Mouse (Mus musculus): ENCODE data around the gene Myocd. TPM values are rescaled to one million over a fixed set of nuclear protein-coding genes. Genes with fewer than 3 reads are reported as not detected.

The Myocd gene
- polyA plus RNA-seq, 1 experiment from 2014 or later = 21.6 TPM

DNA sequence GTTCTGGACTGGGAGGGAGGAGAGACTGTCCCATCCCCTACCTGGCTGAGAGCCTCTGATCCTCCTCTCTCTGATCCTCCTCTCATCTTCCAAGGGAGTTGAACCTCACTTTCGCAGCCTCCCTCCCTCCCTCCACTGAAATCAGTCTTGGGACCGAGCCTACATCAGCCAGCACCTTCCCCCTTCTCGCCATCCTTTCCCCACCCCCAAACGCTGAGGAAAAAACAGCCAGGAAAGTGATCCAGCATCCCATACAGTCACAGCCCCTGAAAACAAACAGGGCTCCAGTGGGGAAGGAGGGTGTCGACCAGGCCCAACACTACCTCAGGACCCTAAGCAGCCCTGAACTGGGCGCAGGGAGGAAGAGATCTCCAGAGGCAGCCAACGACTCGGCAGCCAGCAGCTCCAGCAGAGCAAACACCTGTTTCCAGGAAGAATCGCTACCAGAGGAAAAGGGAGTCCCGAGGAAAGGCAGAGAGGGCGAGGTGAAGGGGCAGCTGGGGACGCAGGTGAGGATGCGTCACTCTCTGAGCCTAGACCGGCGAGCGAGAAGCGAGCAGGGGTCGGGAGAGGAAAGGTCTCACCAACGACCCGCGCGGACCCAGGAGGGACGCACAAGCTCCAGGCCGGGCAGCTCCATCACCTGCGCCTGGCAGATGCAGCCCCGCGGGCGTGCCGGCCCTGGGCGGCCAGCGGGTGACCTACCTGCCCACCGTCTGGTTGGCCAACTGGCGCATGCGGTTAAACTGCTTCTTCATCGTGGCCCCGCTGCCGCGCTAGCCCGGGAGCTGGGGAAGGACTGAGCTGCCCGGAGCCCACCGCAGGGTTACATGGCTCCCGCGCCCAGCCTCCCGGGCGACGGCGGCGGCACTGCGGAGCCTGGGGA lies 107.7 kb downstream of the Myocd start:
- peak overlapping the region; percentile 80 for H3K4me3 ChIP-seq (ENCODE audit: low read depth, low read length)
- ATAC-seq (ENCODE audit: low FRiP score, low TSS enrichment) (peak; percentile 60), DNase-seq (ENCODE audit: low spot score) (no peak)
- no peak overlapping the region for H3K27ac ChIP-seq (replicated peaks)
- H3K27me3 ChIP-seq (ENCODE audit: control insufficient read depth, insufficient read depth, low read length) = no peaks in the 10 kb centered on the region
- H3K4me1 ChIP-seq (replicated peaks; ENCODE audit: control insufficient read depth, insufficient read depth) = no peaks in the 10 kb centered on the region
- H3K36me3 ChIP-seq (ENCODE audit: control insufficient read depth, insufficient read depth, low read length) = no peaks in the 10 kb centered on the region
- 3% methylated on average over 38 of the region's 49 CpGs for WGBS
- no peaks in the 10 kb centered on the region for H3K9me3 ChIP-seq (ENCODE audit: control insufficient read depth, low read length)
- peak overlapping the region; percentile 72 for H3K9ac ChIP-seq (ENCODE audit: low read length)
- peak overlapping the region; percentile 97 for H3K4me2 ChIP-seq (replicated peaks; ENCODE audit: low read depth)
- TF ChIP-seq EP300 (optimal IDR thresholded peaks at IDR 0.05) (no peak), CTCF (IDR thresholded peaks at IDR 0.05; ENCODE audit: low read depth) (no peak)

DNA sequence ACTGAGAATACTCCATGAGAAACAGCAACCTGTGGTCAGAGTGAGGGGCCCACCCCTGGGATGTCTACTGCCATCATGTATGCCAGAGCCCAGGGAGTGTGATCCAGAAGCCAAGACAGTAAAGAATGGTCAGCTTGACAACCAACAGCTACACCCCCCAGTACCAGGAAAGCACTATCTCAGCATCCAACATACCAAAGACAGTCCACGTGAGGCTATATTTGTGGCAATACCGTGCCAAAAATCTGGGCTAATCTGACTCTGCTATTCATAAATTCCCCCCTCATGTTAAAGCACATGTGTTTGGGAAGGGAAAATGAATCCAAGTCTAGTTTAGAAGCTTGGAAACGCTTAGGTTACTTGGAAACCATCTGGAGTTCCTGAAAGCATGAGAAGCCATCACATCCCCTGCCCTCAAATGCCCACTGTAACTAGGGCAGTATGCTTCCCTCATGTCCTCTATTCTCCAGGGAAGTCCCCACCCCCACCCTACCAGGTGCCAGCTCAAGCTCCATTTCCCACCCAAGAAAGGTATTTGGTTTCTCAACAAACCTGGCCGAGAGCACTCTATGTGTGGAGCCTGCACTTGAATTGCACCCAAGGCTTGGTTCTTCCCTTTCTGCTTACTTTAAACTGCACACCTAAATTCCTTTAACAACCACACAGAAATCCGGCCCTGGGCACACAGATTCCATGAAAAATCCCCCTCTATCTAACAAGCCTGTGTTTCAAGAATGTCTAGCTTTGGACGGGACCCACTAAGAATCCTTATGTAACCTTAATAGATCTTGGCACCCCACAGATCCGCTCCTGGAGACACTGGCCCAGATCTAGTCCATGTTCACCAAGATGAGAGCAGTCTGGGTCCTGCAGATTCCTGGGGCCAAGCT lies 108.6 kb downstream of the Myocd start:
- H3K27me3 ChIP-seq (ENCODE audit: control insufficient read depth, insufficient read depth, low read length) = no peaks in the 10 kb centered on the region
- no peak; the same call in 1 of the 2 replicates for ATAC-seq (ENCODE audit: low FRiP score, low TSS enrichment)
- H3K4me2 ChIP-seq (replicated peaks; ENCODE audit: low read depth) = peak overlapping the region; percentile 97
- H3K9me3 ChIP-seq (ENCODE audit: control insufficient read depth, low read length) = no peaks in the 10 kb centered on the region
- H3K4me3 ChIP-seq (ENCODE audit: low read depth, low read length) = no peak overlapping the region
- peak; percentile 24 for DNase-seq (ENCODE audit: low spot score)
- H3K27ac ChIP-seq (replicated peaks) = no peak overlapping the region
- no peak overlapping the region for H3K9ac ChIP-seq (ENCODE audit: low read length)
- H3K4me1 ChIP-seq (replicated peaks; ENCODE audit: control insufficient read depth, insufficient read depth) = no peaks in the 10 kb centered on the region
- 48% methylated on average over 7 of the region's 7 CpGs for WGBS
- TF ChIP-seq CTCF (IDR thresholded peaks at IDR 0.05; ENCODE audit: low read depth) (no peak), EP300 (optimal IDR thresholded peaks at IDR 0.05) (no peak)
- no peaks in the 10 kb centered on the region for H3K36me3 ChIP-seq (ENCODE audit: control insufficient read depth, insufficient read depth, low read length)

DNA sequence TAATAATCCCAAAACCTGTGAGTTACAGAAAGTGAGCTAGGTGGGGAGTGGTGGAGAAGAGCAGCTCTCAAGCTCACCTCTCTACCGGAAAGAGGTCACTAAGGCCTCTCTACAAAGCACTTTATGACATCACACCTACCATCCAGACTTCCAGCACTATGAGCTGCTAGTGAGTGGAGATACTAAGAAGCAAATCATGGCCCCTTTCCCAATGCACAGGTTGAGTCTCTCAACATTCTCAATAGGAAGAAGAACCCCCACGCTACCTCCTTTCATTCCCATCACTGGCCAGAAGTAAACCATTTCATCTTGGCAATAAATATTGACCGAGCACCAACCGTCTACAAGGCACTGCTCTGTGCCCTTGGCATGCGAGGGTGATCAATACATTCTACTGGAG lies 110.0 kb downstream of the Myocd start, which contains the start of gene 1700086D15Rik:
1700086D15Rik (minus strand) TSS at position 101 of the 400 bp plus-strand sequence.
- Histone ChIP-seq H3K4me3 (ENCODE audit: low read depth, low read length) (no peak within 1 kb of the TSS), H3K36me3 (ENCODE audit: control insufficient read depth, insufficient read depth, low read length) (no peaks in the 10 kb centered on the region), H3K27me3 (ENCODE audit: control insufficient read depth, insufficient read depth, low read length) (no peaks in the 10 kb centered on the region), H3K4me1 (replicated peaks; ENCODE audit: control insufficient read depth, insufficient read depth) (no peaks in the 10 kb centered on the region), H3K4me2 (replicated peaks; ENCODE audit: low read depth) (no peak within 1 kb of the TSS), H3K9me3 (ENCODE audit: control insufficient read depth, low read length) (no peaks in the 10 kb centered on the region), H3K27ac (replicated peaks) (no peak within 1 kb of the TSS), H3K9ac (ENCODE audit: low read length) (no peak within 1 kb of the TSS)
- no peak for ATAC-seq (ENCODE audit: low FRiP score, low TSS enrichment)
- 91% methylated on average over 5 of the region's 5 CpGs for WGBS
- DNase-seq (ENCODE audit: low spot score) = no peak
- TF ChIP-seq EP300 (optimal IDR thresholded peaks at IDR 0.05) (no peak), CTCF (IDR thresholded peaks at IDR 0.05; ENCODE audit: low read depth) (no peak)

DNA sequence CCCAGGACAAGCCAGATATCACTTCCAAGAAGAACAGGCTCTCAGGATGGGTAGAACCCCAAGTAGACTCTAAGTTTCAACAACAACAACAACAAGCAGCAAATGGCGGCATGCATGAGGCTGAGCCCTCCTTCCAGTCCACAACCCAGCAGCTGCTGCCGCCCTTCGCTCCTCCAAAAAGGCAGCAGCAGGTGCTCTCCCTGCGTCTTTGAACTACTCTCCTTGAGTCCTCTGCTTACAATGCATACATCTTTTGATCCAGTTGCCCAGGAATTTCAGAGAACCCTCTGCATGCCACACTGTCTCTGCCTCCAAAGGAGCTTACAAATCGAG lies 111.2 kb downstream of the Myocd start:
- Histone ChIP-seq H3K4me2 (replicated peaks; ENCODE audit: low read depth) (no peak overlapping the region), H3K36me3 (ENCODE audit: control insufficient read depth, insufficient read depth, low read length) (no peaks in the 10 kb centered on the region), H3K9me3 (ENCODE audit: control insufficient read depth, low read length) (no peaks in the 10 kb centered on the region), H3K9ac (ENCODE audit: low read length) (no peak overlapping the region), H3K27ac (replicated peaks) (no peak overlapping the region), H3K27me3 (ENCODE audit: control insufficient read depth, insufficient read depth, low read length) (no peaks in the 10 kb centered on the region), H3K4me3 (ENCODE audit: low read depth, low read length) (no peak overlapping the region), H3K4me1 (replicated peaks; ENCODE audit: control insufficient read depth, insufficient read depth) (no peaks in the 10 kb centered on the region)
- TF ChIP-seq EP300 (optimal IDR thresholded peaks at IDR 0.05) = no peak
- no peak for TF ChIP-seq CTCF (IDR thresholded peaks at IDR 0.05; ENCODE audit: low read depth)
- no peak for ATAC-seq (ENCODE audit: low FRiP score, low TSS enrichment)
- DNase-seq (ENCODE audit: low spot score) = no peak
- WGBS = 94% methylated on average over 5 of the region's 5 CpGs

DNA sequence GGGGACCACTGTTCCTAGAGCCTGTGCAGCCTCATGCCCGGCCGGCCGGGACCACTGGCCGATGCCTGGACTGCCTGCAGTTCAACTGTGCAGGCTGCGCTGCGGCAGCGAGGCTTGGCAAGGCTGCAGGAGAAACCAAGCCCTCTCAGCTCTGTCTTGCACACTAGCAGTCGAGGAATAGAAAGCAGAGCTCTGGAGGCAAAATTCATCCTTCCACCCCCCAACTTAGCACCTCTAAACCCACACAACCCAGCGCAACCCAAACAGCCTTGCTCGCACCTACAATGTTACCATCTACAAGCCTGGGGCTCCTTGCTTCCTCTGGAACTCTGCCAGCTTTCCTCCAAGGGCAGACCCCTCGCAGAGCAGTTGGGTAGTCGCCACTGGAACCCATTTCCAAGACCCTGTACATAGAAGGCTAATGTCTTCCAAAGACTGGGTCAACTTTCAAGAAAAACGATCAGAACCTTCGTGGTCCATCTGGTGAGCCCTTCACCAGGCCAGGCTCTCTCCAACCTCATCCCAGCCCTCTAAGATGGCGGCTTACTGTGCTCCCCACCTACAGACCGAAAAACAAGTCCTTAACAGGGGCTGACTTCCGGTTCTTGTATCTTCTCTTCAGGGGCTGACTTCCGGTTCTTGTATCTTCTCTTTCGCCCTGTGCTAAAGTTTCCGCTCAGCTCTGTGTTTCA lies 111.7 kb downstream of the Myocd start:
- Histone ChIP-seq H3K4me1 (replicated peaks; ENCODE audit: control insufficient read depth, insufficient read depth) (no peaks in the 10 kb centered on the region), H3K9me3 (ENCODE audit: control insufficient read depth, low read length) (no peaks in the 10 kb centered on the region), H3K27me3 (ENCODE audit: control insufficient read depth, insufficient read depth, low read length) (no peaks in the 10 kb centered on the region), H3K36me3 (ENCODE audit: control insufficient read depth, insufficient read depth, low read length) (no peaks in the 10 kb centered on the region), H3K4me2 (replicated peaks; ENCODE audit: low read depth) (no peak overlapping the region), H3K27ac (replicated peaks) (no peak overlapping the region), H3K9ac (ENCODE audit: low read length) (no peak overlapping the region), H3K4me3 (ENCODE audit: low read depth, low read length) (no peak overlapping the region)
- WGBS = 92% methylated on average over 20 of the region's 20 CpGs
- ATAC-seq (ENCODE audit: low FRiP score, low TSS enrichment) (no peak), DNase-seq (ENCODE audit: low spot score) (no peak)
- TF ChIP-seq CTCF (IDR thresholded peaks at IDR 0.05; ENCODE audit: low read depth) (no peak), EP300 (optimal IDR thresholded peaks at IDR 0.05) (no peak)
